Mouse (Mus musculus): ENCODE measurements around the gene Tsc22d1. TPM values are rescaled to one million over a fixed set of nuclear protein-coding genes. Genes with fewer than 3 reads are reported as not detected.
A peak's percentile ranks its signal among the peaks of the same experiment; 100 is the strongest.

Gene Tsc22d1
- polyA plus RNA-seq, 1 experiment from 2014 or later = 1,092 TPM

DNA sequence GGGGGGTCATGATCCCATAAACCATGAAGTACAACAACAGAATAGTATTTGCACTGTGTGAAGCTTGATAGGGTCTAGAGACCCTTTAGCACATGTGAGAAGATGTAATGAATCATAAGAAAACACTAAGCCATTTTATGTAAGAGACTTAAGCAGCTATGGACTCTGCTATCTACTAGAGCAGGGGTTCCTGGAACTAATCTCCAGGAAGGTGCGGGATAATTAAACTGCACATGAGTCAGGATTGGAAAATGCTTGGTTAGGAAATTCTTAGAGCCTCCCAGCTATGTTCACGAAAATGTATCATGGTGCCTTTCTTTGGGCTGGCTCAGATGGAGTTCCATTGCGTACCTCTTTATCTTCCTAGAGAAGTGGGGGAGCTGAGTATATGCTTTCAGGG is 106.5 kb downstream of the Tsc22d1 start:
- Histone ChIP-seq H3K9ac (replicated peaks; ENCODE audit: low read length) (no peak overlapping the region), H3K4me1 (ENCODE audit: insufficient read depth, low read length) (peaks cover 25% of the 10 kb centered on the region; the same call in 1 of the 2 replicates), H3K27ac (ENCODE audit: low read length) (peak overlapping the region; percentile 43; the same call in 1 of the 2 replicates), H3K27me3 (ENCODE audit: insufficient read depth, low read length) (no peaks in the 10 kb centered on the region), H3K9me3 (ENCODE audit: low read length) (no peaks in the 10 kb centered on the region), H3K4me2 (replicated peaks; ENCODE audit: low read depth, low read length) (no peak overlapping the region), H3K4me3 (ENCODE audit: low read length) (no peak overlapping the region), H3K36me3 (ENCODE audit: insufficient read depth, low read length) (no peaks in the 10 kb centered on the region)
- 95% methylated on average over 3 of the region's 3 CpGs for WGBS
- ATAC-seq (ENCODE audit: low FRiP score, low TSS enrichment) = no peak

DNA sequence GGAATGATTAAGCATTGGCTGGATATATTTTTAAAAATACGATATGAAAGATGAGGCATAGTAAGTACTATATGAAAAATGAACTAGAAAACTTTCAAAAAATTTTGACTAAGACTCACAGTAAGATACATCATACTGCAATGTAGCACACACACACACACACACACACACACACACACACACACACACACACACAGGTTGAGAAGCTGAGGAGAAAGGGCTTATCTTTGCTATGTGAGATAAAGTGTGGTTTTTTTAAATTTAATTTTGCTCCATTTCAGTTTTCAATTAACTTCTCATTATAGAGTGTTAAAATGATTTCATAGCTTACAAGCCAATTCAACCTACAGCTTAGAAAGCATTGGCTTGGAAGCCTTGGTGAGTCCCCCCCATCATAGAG is 108.6 kb downstream of the Tsc22d1 start:
- H3K27ac ChIP-seq (ENCODE audit: low read length) = no peak overlapping the region
- H3K4me3 ChIP-seq (ENCODE audit: low read length) = no peak overlapping the region
- H3K4me2 ChIP-seq (replicated peaks; ENCODE audit: low read depth, low read length) = no peak overlapping the region
- no peak overlapping the region for H3K9ac ChIP-seq (replicated peaks; ENCODE audit: low read length)
- H3K9me3 ChIP-seq (ENCODE audit: low read length) = no peaks in the 10 kb centered on the region
- H3K27me3 ChIP-seq (ENCODE audit: insufficient read depth, low read length) = no peaks in the 10 kb centered on the region
- H3K36me3 ChIP-seq (ENCODE audit: insufficient read depth, low read length) = no peaks in the 10 kb centered on the region
- peaks cover 42% of the 10 kb centered on the region for H3K4me1 ChIP-seq (ENCODE audit: insufficient read depth, low read length)
- WGBS = 97% methylated on average over 1 of the region's 1 CpGs
- no peak for ATAC-seq (ENCODE audit: low FRiP score, low TSS enrichment)

DNA sequence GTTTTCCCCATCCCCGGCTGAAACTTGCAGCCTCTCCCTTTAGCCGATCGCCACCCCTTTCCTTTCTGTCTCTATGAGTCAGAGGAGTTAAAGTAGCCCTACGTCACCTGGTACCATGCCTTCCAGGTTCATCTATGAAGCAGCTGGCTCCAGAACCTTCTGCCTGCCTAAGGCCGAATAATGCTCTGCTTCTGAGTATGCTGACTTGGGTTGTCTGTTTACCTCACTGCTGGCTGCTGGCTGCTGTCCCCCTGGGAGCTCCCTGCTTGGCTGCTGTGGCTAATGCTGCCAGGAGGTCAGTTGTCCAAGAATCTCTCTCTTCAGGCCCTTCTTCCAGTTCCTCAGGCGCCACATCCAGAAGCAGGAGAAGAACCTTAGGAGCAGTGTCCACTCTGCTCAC is 111.7 kb downstream of the Tsc22d1 start:
- H3K27me3 ChIP-seq (ENCODE audit: insufficient read depth, low read length) = no peaks in the 10 kb centered on the region
- peak overlapping the region; percentile 69; the same call in 1 of the 2 replicates for H3K27ac ChIP-seq (ENCODE audit: low read length)
- 62% methylated on average over 6 of the region's 6 CpGs for WGBS
- no peak overlapping the region for H3K4me2 ChIP-seq (replicated peaks; ENCODE audit: low read depth, low read length)
- H3K9ac ChIP-seq (replicated peaks; ENCODE audit: low read length) = peak overlapping the region; percentile 7; the same call in 1 of the 2 replicates
- H3K36me3 ChIP-seq (ENCODE audit: insufficient read depth, low read length) = no peaks in the 10 kb centered on the region
- no peaks in the 10 kb centered on the region for H3K9me3 ChIP-seq (ENCODE audit: low read length)
- H3K4me1 ChIP-seq (ENCODE audit: insufficient read depth, low read length) = peaks cover 34% of the 10 kb centered on the region
- no peak overlapping the region for H3K4me3 ChIP-seq (ENCODE audit: low read length)
- no peak for ATAC-seq (ENCODE audit: low FRiP score, low TSS enrichment)

GRCm38 (mm10) chr14:76527030-76527719 is 112.4 kb downstream of the Tsc22d1 start:
- H3K9me3 ChIP-seq (ENCODE audit: low read length) = no peaks in the 10 kb centered on the region
- ATAC-seq (ENCODE audit: low FRiP score, low TSS enrichment) = no peak
- H3K9ac ChIP-seq (replicated peaks; ENCODE audit: low read length) = peak overlapping the region; percentile 33
- peak overlapping the region; percentile 69 for H3K27ac ChIP-seq (ENCODE audit: low read length)
- no peaks in the 10 kb centered on the region for H3K27me3 ChIP-seq (ENCODE audit: insufficient read depth, low read length)
- H3K4me3 ChIP-seq (ENCODE audit: low read length) = no peak overlapping the region
- H3K4me1 ChIP-seq (ENCODE audit: insufficient read depth, low read length) = peaks cover 35% of the 10 kb centered on the region
- 62% methylated on average over 20 of the region's 20 CpGs for WGBS
- no peaks in the 10 kb centered on the region for H3K36me3 ChIP-seq (ENCODE audit: insufficient read depth, low read length)
- no peak overlapping the region for H3K4me2 ChIP-seq (replicated peaks; ENCODE audit: low read depth, low read length)

DNA sequence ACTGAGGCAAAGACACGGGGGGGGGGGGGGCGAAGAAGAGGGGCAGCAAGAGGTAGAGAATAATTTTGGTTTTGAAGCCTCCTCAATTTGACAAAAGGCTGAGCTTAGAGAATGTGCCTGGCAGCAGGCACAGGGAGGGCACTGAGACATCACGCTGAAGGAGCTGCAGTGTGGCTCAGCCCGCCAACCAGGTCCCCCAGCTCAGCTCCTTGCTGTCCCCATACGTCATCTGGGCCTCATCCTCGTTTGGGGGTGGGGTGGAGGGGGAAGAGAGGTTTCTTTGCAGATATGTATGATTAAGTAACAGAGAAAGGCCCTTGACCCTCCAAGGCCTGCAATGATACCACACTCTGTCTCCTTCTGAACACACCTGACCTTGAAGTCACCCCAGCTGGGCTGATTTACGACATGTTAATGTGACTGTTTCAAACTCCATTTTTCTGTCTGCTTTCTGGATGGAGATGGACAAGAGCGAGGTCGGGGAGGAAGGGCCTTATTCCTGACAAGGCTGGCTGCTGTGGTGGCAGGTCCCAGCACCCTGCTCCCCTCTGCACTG is 113.1 kb downstream of the Tsc22d1 start:
- no peak overlapping the region for H3K4me3 ChIP-seq (ENCODE audit: low read length)
- no peaks in the 10 kb centered on the region for H3K27me3 ChIP-seq (ENCODE audit: insufficient read depth, low read length)
- WGBS = 29% methylated on average over 9 of the region's 9 CpGs
- peaks cover 41% of the 10 kb centered on the region for H3K4me1 ChIP-seq (ENCODE audit: insufficient read depth, low read length)
- no peaks in the 10 kb centered on the region for H3K36me3 ChIP-seq (ENCODE audit: insufficient read depth, low read length)
- no peaks in the 10 kb centered on the region for H3K9me3 ChIP-seq (ENCODE audit: low read length)
- H3K27ac ChIP-seq (ENCODE audit: low read length) = peak overlapping the region; percentile 69
- no peak for ATAC-seq (ENCODE audit: low FRiP score, low TSS enrichment)
- H3K9ac ChIP-seq (replicated peaks; ENCODE audit: low read length) = no peak overlapping the region
- no peak overlapping the region for H3K4me2 ChIP-seq (replicated peaks; ENCODE audit: low read depth, low read length)

- H3K27ac ChIP-seq (ENCODE audit: low read length) = peak overlapping the region; percentile 69
- no peak overlapping the region for H3K4me3 ChIP-seq (ENCODE audit: low read length)
- peak; percentile 13; the same call in 1 of the 2 replicates for ATAC-seq (ENCODE audit: low FRiP score, low TSS enrichment)
- H3K4me1 ChIP-seq (ENCODE audit: insufficient read depth, low read length) = peaks cover 49% of the 10 kb centered on the region
- WGBS = 18% methylated on average over 5 of the region's 5 CpGs
- no peaks in the 10 kb centered on the region for H3K36me3 ChIP-seq (ENCODE audit: insufficient read depth, low read length)
- no peaks in the 10 kb centered on the region for H3K27me3 ChIP-seq (ENCODE audit: insufficient read depth, low read length)
- no peak overlapping the region for H3K4me2 ChIP-seq (replicated peaks; ENCODE audit: low read depth, low read length)
- H3K9me3 ChIP-seq (ENCODE audit: low read length) = no peaks in the 10 kb centered on the region
- 0 out of 2 replicates have a peak overlapping the region, but pooled peaks have one; percentile 10 for H3K9ac ChIP-seq (replicated peaks; ENCODE audit: low read length)
These were observed 113.9 kb downstream of the Tsc22d1 start for GRCm38 (mm10) chr14:76528641-76529040.

DNA sequence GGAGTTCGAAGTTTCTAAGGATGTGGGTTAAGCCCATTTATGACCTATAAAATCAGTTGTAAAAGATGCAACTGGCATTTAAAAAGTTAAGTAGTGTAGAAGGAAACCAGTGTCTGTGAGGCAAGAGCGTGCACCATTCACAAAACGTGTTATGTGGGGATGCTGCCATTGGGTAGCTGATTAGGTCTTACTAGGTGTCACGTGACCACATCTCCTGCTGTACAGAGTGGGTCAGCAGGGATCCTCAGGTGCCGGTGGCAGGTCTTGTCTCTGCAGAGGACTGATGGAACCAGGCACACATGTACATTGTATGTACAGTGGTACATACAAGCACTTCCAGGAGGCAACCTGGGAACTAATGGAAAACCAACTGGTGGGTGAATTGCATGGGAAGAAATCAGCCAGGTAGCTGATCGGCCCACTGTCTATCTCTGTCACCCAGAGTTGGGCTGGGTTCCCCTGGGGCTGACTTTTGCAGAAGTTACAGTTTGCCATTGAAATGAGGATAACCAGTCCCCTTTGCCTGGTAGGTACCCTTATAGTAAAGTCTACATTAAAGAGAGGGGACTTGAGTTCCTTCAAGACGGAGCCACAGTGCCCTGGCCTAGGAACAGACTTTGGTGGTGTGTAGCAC is 116.4 kb downstream of the Tsc22d1 start:
- Histone ChIP-seq H3K4me3 (ENCODE audit: low read length) (no peak overlapping the region), H3K9ac (replicated peaks; ENCODE audit: low read length) (no peak overlapping the region), H3K27me3 (ENCODE audit: insufficient read depth, low read length) (no peaks in the 10 kb centered on the region), H3K27ac (ENCODE audit: low read length) (no peak overlapping the region), H3K4me2 (replicated peaks; ENCODE audit: low read depth, low read length) (no peak overlapping the region), H3K9me3 (ENCODE audit: low read length) (no peaks in the 10 kb centered on the region), H3K4me1 (ENCODE audit: insufficient read depth, low read length) (peaks cover 54% of the 10 kb centered on the region), H3K36me3 (ENCODE audit: insufficient read depth, low read length) (no peaks in the 10 kb centered on the region)
- no peak for ATAC-seq (ENCODE audit: low FRiP score, low TSS enrichment)
- WGBS = 88% methylated on average over 7 of the region's 7 CpGs

GRCm38 (mm10) chr14:76532257-76533169 is 117.8 kb downstream of the Tsc22d1 start:
- H3K4me1 ChIP-seq (ENCODE audit: insufficient read depth, low read length) = peaks cover 53% of the 10 kb centered on the region

DNA sequence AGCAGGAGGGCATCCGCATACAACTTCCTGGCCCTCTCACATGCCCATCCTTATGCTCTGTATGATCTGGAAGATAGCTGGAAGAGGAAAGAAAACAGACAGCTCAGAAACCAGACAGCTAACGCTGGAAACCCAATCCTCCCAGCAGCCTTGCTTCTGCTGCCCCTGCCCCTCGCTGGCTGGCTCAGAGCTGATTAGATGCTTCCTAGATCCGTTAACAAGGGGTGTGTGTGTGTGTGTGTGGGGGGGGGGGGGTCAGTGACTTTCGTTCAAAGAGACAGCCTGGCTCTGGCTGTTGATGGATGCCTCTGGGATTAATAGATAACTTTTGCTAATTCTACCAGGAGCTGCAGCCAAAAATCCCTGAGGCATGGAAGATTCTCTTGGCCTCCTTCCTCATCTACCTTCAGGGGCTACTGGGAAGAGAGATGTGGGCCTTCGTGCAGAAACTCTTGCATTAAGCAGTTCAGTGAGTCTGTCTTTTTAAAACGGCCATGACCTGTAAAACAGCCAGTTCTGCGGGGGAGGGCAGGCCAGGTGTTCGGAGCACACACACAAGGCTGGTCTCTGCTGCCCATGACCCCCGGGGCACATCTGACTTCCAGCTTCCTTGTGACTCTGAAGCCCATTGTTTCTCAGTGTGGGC is 118.5 kb downstream of the Tsc22d1 start:
- ATAC-seq (ENCODE audit: low FRiP score, low TSS enrichment) = peak; percentile 85
- 9% methylated on average over 10 of the region's 10 CpGs for WGBS
- Histone ChIP-seq H3K36me3 (ENCODE audit: insufficient read depth, low read length) (no peaks in the 10 kb centered on the region), H3K9me3 (ENCODE audit: low read length) (no peaks in the 10 kb centered on the region), H3K27ac (ENCODE audit: low read length) (peak overlapping the region; percentile 95), H3K4me1 (ENCODE audit: insufficient read depth, low read length) (peaks cover 51% of the 10 kb centered on the region), H3K27me3 (ENCODE audit: insufficient read depth, low read length) (no peaks in the 10 kb centered on the region), H3K9ac (replicated peaks; ENCODE audit: low read length) (peak overlapping the region; percentile 55), H3K4me3 (ENCODE audit: low read length) (peak overlapping the region; percentile 25), H3K4me2 (replicated peaks; ENCODE audit: low read depth, low read length) (peak overlapping the region; percentile 50)

More at GRCm38 (mm10) chr14:76532257-76533169, 117.8 kb downstream of the Tsc22d1 start:
- no peaks in the 10 kb centered on the region for H3K36me3 ChIP-seq (ENCODE audit: insufficient read depth, low read length)
- peak overlapping the region; percentile 55 for H3K9ac ChIP-seq (replicated peaks; ENCODE audit: low read length)
- peak overlapping the region; percentile 50 for H3K4me2 ChIP-seq (replicated peaks; ENCODE audit: low read depth, low read length)
- 31% methylated on average over 20 of the region's 20 CpGs for WGBS
- ATAC-seq (ENCODE audit: low FRiP score, low TSS enrichment) = peak; percentile 78
- no peaks in the 10 kb centered on the region for H3K9me3 ChIP-seq (ENCODE audit: low read length)
- peak overlapping the region; percentile 25 for H3K4me3 ChIP-seq (ENCODE audit: low read length)
- no peaks in the 10 kb centered on the region for H3K27me3 ChIP-seq (ENCODE audit: insufficient read depth, low read length)
- peak overlapping the region; percentile 95 for H3K27ac ChIP-seq (ENCODE audit: low read length)

Data from kidney, embryonic 16.5 days (tissue).